23 mouse cellular contexts compared by ENCODE assay signal in genomic region chr15:12505556-12505955, GRCm38 (mm10).
DNase-seq lines count a peak whose midpoint lies in the region; ATAC-seq and TF ChIP-seq lines count a peak whose summit lies in the region.
"Had no signal": no experiment of that assay in that cellular context is flagged by ENCODE, and none has a peak within 500 bp of the region (broad histone marks: within the 10 kb centered on the region; RNA-seq: fewer than 3 reads in every experiment).

No protein-coding gene starts in this region.

- H3K4me1 ChIP-seq in midbrain, embryonic 10.5 days = peaks cover 38% of the 10 kb centered on the region
- 0 out of 2 replicates have a peak, but pooled peaks cover 6% of the 10 kb centered on the region for H3K4me1 ChIP-seq in midbrain, postnatal 0 days (ENCODE audit: insufficient read depth, low read length)
- H3K4me1 ChIP-seq in hindbrain, embryonic 15.5 days (replicated peaks) = peaks cover 35% of the 10 kb centered on the region
- peaks cover 31% of the 10 kb centered on the region for H3K4me1 ChIP-seq in midbrain, embryonic 14.5 days (ENCODE audit: control insufficient read depth, insufficient read depth, low read length)
- H3K4me1 ChIP-seq: lung, embryonic 15.5 days had no signal

- DNase-seq in midbrain, embryonic 10.5 days (ENCODE audit: low spot score) = no peak
- no peak for DNase-seq in midbrain, postnatal 0 days (ENCODE audit: low spot score)
- peak; percentile 50 for DNase-seq in midbrain, embryonic 14.5 days
- DNase-seq in retina, postnatal 1 day = peak; percentile 70
- DNase-seq in left cerebral cortex, adult 2 months (ENCODE audit: extremely low spot score in 1 of 2, low spot score in 2 of 2) = no peak
- no peak for DNase-seq in layer of hippocampus, adult 11-12 months (ENCODE audit: low spot score)
- no peak for DNase-seq in left cerebral cortex, postnatal 10 days (ENCODE audit: extremely low spot score in 1 of 2, low spot score in 2 of 2)
- DNase-seq: adrenal gland, adult 8-10 months; cerebellum, adult 9-10 months; gastrocnemius, adult 2 months; heart, postnatal 14 days; kidney, adult 9 months; kidney, postnatal 36 days; thymus, postnatal 36 days had no signal

- H3K9me3 ChIP-seq in midbrain, embryonic 10.5 days (replicated peaks) = no peaks in the 10 kb centered on the region
- H3K9me3 ChIP-seq in midbrain, postnatal 0 days (ENCODE audit: low read length) = no peaks in the 10 kb centered on the region
- no peaks in the 10 kb centered on the region for H3K9me3 ChIP-seq in hindbrain, embryonic 15.5 days
- H3K9me3 ChIP-seq in midbrain, embryonic 14.5 days (ENCODE audit: control insufficient read depth, low read length) = no peaks in the 10 kb centered on the region
- H3K9me3 ChIP-seq: embryonic facial prominence, embryonic 13.5 days; heart, embryonic 12.5 days; lung, embryonic 15.5 days had no signal

- 82% methylated on average over 11 of the region's 11 CpGs for WGBS in midbrain, embryonic 10.5 days
- 43% methylated on average over 11 of the region's 11 CpGs for WGBS in midbrain, postnatal 0 days
- 38% methylated on average over 11 of the region's 11 CpGs for WGBS in hindbrain, embryonic 15.5 days
- 33% methylated on average over 11 of the region's 11 CpGs for WGBS in midbrain, embryonic 14.5 days

- no peaks in the 10 kb centered on the region for H3K36me3 ChIP-seq in midbrain, embryonic 10.5 days
- H3K36me3 ChIP-seq in midbrain, postnatal 0 days (ENCODE audit: insufficient read depth, low read length) = no peaks in the 10 kb centered on the region
- H3K36me3 ChIP-seq in hindbrain, embryonic 15.5 days = no peaks in the 10 kb centered on the region
- no peaks in the 10 kb centered on the region for H3K36me3 ChIP-seq in midbrain, embryonic 14.5 days (ENCODE audit: control insufficient read depth, insufficient read depth, low read length)
- H3K36me3 ChIP-seq: embryonic facial prominence, embryonic 13.5 days; heart, embryonic 12.5 days; lung, embryonic 15.5 days had no signal

- TF ChIP-seq CTCF in midbrain, postnatal 0 days (IDR thresholded peaks at IDR 0.05) = no peak
- no peak for TF ChIP-seq CTCF in left cerebral cortex, adult 2 months (IDR thresholded peaks at IDR 0.05)

- no peak overlapping the region for H3K9ac ChIP-seq in midbrain, postnatal 0 days (replicated peaks; ENCODE audit: low read length, poor library complexity, severe bottlenecking)
- no peak overlapping the region for H3K9ac ChIP-seq in hindbrain, embryonic 15.5 days
- H3K9ac ChIP-seq in midbrain, embryonic 14.5 days (replicated peaks; ENCODE audit: low read length) = no peak overlapping the region
- H3K9ac ChIP-seq: embryonic facial prominence, embryonic 13.5 days; heart, embryonic 12.5 days; liver, embryonic 14.5 days; lung, embryonic 15.5 days had no signal

- no peak overlapping the region for H3K4me2 ChIP-seq in midbrain, postnatal 0 days (ENCODE audit: low read depth, low read length, poor library complexity, severe bottlenecking)
- H3K4me2 ChIP-seq in hindbrain, embryonic 15.5 days = no peak overlapping the region
- 0 out of 2 replicates have a peak overlapping the region, but pooled peaks have one; percentile 6 for H3K4me2 ChIP-seq in midbrain, embryonic 14.5 days (ENCODE audit: low read length)
- H3K4me2 ChIP-seq: embryonic facial prominence, embryonic 13.5 days; heart, embryonic 12.5 days; lung, embryonic 15.5 days had no signal

- no peaks in the 10 kb centered on the region for H3K27me3 ChIP-seq in midbrain, embryonic 10.5 days (ENCODE audit: low read depth, poor library complexity, severe bottlenecking)
- no peaks in the 10 kb centered on the region for H3K27me3 ChIP-seq in midbrain, postnatal 0 days (ENCODE audit: insufficient read depth, low read length)
- no peaks in the 10 kb centered on the region for H3K27me3 ChIP-seq in hindbrain, embryonic 15.5 days
- H3K27me3 ChIP-seq in midbrain, embryonic 14.5 days (ENCODE audit: control insufficient read depth, insufficient read depth, low read length) = no peaks in the 10 kb centered on the region
- H3K27me3 ChIP-seq: embryonic facial prominence, embryonic 13.5 days; heart, embryonic 12.5 days; lung, embryonic 15.5 days; Patski had no signal

- 0 out of 2 replicates have a peak overlapping the region, but pooled peaks have one; percentile 6 for H3K27ac ChIP-seq in midbrain, embryonic 10.5 days (replicated peaks)
- H3K27ac ChIP-seq in midbrain, postnatal 0 days (ENCODE audit: low read depth, low read length) = no peak overlapping the region
- peak overlapping the region; percentile 25; the same call in 1 of the 2 replicates for H3K27ac ChIP-seq in hindbrain, embryonic 15.5 days (replicated peaks)
- H3K27ac ChIP-seq in midbrain, embryonic 14.5 days (replicated peaks; ENCODE audit: low read depth, low read length) = no peak overlapping the region
- H3K27ac ChIP-seq in left cerebral cortex, adult 2 months = no peak overlapping the region
- H3K27ac ChIP-seq: embryonic facial prominence, embryonic 13.5 days; gastrocnemius, adult 2 months; liver, embryonic 14.5 days; lung, embryonic 15.5 days; macrophage had no signal

- no peak overlapping the region for H3K4me3 ChIP-seq in midbrain, embryonic 10.5 days
- H3K4me3 ChIP-seq in midbrain, postnatal 0 days (ENCODE audit: low read depth, low read length) = no peak overlapping the region
- no peak overlapping the region for H3K4me3 ChIP-seq in hindbrain, embryonic 15.5 days
- no peak overlapping the region for H3K4me3 ChIP-seq in midbrain, embryonic 14.5 days (replicated peaks; ENCODE audit: low read depth, low read length)
- H3K4me3 ChIP-seq in left cerebral cortex, adult 2 months = no peak overlapping the region
- H3K4me3 ChIP-seq: embryonic facial prominence, embryonic 13.5 days; gastrocnemius, adult 2 months; heart, embryonic 12.5 days; lung, embryonic 15.5 days had no signal

- intact Hi-C loops in left cerebral cortex, adult 2 months (cut with DNase I) = no loop called here
- intact Hi-C loops in left cerebral cortex, postnatal 10 days (cut with DNase I) = no loop called here

- no peak for ATAC-seq in midbrain, postnatal 0 days (ENCODE audit: low FRiP score)
- 0 out of 2 replicates have a peak, but pooled peaks have one; percentile 2 for ATAC-seq in hindbrain, embryonic 15.5 days (ENCODE audit: low FRiP score, low read depth)
- ATAC-seq in midbrain, embryonic 14.5 days (ENCODE audit: low FRiP score, low TSS enrichment) = no peak
- ATAC-seq: CD4-positive, CD25-positive, alpha-beta regulatory T cell, adult 4 months; forebrain, embryonic 16.5 days; Patski had no signal

Comparison
In these comparisons a context has a peak if more than half of its experiments do, and no peak if none do; other contexts are left out.
1. DNase-seq: peak in midbrain, embryonic 14.5 days (single experiment) and retina, postnatal 1 day (single experiment); none in midbrain, embryonic 10.5 days (single experiment), midbrain, postnatal 0 days (single experiment), left cerebral cortex, adult 2 months (0 of 2), layer of hippocampus, adult 11-12 months (single experiment) and left cerebral cortex, postnatal 10 days (0 of 2).
2. H3K27ac ChIP-seq: peak in midbrain, embryonic 10.5 days (single experiment) and hindbrain, embryonic 15.5 days (single experiment); none in midbrain, postnatal 0 days (single experiment), midbrain, embryonic 14.5 days (single experiment) and left cerebral cortex, adult 2 months (single experiment).